Mouse (Mus musculus) natural killer cell, adult 2 months (primary cell): Measurements from ENCODE around the gene Atl1.

ENCODE experiments used
- DNase-seq, 2 experiments: peaks; one replicate each; pipeline ENCODE4 v3.0.0; 2022; ENCODE audit warnings: low spot score in 2 of 2

The Atl1 gene

GRCm38 (mm10) chr12:69941655-69942329 lies 49.4 kb downstream of the Atl1 start:
- DNase-seq = no peak

DNA sequence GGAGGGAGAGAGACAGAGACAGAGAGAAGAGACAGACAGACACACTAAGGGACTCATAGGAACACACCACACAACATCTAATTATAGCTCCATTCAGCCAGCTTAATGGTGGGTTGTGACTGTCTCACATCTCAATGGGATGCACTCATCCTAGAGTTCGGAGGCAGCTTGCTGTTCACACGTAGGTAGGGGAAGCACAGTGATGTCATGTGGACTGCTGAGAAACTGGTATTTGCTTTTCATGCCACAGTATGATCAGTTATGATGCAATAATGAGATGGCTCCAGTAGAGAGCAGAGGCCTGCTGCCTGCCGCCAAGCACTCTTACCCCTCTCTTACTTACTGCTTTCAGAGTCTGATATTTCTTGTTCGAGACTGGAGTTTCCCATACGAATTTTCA lies 53.4 kb downstream of the Atl1 start:
- DNase-seq = no peak

- DNase-seq = no peak
Measured at GRCm38 (mm10) chr12:69947502-69947901, 55.1 kb downstream of the Atl1 start.

DNA sequence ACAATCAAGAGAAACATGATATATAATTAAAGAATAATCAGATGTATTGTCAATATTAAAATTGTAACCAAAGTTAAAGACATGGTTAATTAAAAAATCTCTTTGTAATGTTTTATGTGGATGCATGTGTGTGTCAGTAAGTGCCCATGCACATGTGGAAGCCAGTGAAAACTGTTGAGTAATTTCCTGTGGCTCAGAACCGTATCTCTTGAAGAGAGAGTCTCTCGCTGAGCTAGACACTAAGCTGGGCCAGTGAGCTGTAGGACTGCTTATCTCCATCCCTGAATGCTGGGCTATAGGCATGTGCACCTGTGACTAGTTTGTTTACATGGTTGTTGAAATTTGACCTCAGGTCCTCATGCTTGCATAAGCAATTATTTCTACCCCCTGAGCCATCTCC lies 65.0 kb downstream of the Atl1 start:
- no peak for DNase-seq

- DNase-seq = peak in 1 of 2 experiments; percentile 33
Measured at GRCm38 (mm10) chr12:69962468-69962867, 70.1 kb downstream of the Atl1 start.

GRCm38 (mm10) chr12:69963141-69963540 lies 70.7 kb downstream of the Atl1 start:
- no peak for DNase-seq

DNA sequence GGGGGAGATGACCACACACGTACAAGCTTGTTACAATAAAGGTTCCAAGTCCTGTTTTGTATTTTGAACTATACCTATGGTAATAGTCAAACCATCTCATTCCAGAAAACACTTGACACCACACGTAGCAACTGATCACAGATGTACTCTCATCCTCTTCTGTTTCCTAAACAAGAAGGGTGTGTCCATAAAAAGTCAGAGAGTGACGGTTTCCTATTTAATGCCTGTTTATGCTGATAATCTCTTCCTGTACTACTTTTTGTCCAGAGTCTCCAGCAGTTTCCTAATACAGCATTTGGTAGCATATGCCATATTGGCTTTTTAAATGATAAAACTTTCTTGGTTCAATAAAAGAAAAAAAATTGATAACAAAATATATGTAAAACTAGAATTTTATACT lies 73.2 kb downstream of the Atl1 start:
- no peak for DNase-seq

DNA sequence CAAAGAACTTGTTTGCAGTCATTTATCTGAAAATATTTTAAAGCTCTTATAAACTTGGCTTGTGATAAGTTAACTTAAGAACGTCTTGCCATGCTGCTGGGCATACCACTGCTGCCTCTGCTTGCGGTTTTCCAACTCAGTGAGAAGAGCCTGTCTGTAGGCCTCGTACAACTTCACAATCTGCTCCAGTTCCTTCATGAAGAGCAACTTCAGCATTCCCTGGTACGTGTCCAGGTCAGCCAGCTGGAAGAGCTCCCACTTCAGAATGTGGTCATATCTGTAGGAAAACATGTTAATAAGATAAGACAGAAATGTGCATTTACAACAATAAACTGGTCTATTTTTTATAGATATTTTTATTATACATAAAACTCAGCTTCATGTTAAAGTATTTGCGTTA lies 73.7 kb downstream of the Atl1 start:
- DNase-seq = no peak

DNA sequence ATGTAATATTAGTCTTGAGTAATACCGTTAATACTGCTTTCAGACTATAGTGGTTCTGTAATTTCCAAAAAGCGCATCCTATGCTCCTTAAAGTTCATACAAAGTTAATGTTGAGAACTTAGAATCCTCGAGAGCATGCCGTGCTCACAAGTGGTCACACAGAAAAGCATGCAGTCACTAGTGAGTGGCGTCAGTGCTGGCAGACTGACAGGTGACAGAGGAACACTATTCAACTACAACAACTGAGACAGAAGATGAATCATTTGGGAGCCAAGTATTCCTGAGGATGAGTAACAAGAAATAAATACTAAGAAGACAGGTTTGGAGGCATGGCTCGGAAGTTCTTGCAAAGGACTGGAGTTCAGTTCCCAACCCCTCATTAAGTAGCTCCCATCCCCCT lies 74.7 kb downstream of the Atl1 start:
- no peak for DNase-seq

DNA sequence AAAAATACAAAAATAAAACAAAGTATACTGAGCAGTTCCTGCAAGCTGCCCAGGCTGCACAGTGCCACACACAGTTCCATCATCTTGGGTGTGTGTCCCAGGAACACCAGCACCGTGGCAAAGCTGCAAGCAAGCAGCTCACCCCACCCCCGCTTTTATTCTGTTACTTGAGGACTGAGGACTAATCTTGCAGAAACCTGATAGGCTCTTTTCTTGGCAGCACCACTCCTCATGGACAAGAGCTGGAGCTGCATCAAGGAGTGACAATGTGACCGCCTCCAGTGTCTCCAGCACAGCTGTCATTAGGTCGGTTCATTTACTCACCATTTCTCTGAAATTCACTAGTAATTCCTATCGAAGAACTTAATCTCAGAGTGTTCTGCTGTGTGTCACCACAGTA lies 75.7 kb downstream of the Atl1 start:
- DNase-seq = no peak

DNA sequence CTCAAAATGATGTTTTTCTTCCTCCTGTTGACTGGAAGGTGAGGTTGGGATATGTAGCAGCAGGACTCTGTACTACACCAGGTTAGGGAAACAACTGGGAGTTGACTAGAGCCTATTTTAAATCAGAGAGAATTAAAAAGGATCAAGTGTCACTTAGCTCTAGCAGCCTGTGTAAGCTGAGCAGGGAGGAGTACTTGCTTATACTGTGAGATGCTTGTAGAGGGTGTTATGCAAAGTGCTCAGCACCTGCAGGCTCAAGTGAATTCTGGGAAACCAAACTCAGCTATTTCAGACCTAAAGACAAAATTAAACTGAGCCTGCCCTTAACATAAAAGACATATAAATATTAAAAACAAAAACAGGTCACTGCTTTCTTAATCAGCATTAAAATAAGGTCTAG lies 81.3 kb downstream of the Atl1 start:
- DNase-seq = no peak

DNA sequence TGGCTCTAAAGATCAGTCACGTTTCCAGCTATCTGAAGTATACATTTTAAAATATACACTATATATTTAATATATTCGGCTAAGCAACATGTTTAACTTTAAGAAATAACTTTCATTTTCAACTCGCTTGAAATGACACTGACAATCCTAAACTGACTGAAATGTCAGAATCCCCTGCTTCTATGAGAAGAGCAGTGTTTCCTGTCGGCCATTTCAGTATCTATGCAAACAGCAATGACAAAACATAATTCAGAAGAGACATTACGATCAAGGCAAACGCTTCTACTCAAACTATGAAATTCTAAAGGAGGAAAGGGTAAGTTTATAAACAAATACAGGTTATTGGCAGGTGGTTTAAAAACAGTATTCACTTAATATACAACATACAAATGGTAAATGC lies 84.3 kb downstream of the Atl1 start:
- no peak for DNase-seq

DNA sequence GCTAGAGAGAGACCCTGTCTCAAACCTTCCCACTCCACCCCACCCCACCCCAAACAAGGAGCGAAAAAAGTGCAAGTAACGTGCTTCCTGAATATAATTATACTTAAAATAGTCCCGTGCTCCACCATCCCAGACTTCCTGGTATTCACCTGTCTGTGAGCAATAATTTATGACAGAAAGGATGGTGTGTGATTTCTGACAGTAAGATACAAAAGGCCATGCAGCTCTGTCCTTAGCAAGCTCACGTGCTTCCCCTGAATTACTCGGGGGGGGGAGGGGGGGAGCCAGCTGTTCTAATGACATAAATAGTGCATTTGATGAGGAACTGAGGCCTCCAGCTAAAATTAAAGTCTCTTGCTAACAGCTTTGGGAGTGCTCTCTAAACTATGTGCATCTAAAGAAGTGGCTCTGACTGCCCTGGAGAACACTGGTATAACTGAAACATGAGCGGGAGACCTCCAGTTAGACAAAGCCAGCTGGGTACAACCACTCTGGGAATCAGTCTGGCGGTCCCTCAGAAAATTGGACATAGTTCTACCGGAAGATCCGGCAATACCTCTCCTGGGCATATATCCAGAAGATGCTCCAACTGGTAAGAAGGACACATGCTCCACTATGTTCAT lies 85.1 kb downstream of the Atl1 start:
- no peak for DNase-seq

- no peak for DNase-seq
Measured at GRCm38 (mm10) chr12:69982874-69983273, 90.5 kb downstream of the Atl1 start.

GRCm38 (mm10) chr12:69985546-69985945 lies 93.1 kb downstream of the Atl1 start:
- DNase-seq = no peak

DNA sequence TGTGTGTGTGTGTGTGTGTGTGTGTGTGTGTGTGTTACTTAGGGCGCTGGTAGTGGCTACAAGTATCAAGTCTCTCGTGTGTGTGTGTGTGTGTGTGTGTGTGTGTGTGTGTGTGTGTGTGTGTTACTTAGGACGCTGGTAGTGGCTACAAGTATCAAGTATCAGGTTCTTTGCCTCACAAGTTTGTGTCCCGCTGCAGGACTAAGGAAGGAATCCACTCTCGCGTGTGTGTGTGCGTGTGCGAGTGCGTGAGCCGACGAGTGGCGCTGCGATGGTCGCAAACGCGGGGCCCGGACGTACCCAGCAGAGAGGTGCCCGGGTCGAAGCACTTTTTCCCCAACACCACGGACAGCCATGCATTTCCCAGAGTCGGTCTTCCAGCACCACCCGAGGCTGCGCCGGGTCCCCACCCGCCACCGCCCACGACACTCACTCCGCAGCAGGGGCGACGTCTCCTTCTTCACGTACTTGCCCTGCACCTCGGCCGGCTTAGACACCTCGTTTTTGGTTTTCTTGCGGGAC lies 93.9 kb downstream of the Atl1 start:
- DNase-seq = no peak

GRCm38 (mm10) chr12:69986786-69987497 lies 94.5 kb downstream of the Atl1 start, which contains the start of gene Sav1:
Gene Sav1 (minus strand): TSS chr12:69987002.
- peak; percentile 64 to 72 for DNase-seq

DNA sequence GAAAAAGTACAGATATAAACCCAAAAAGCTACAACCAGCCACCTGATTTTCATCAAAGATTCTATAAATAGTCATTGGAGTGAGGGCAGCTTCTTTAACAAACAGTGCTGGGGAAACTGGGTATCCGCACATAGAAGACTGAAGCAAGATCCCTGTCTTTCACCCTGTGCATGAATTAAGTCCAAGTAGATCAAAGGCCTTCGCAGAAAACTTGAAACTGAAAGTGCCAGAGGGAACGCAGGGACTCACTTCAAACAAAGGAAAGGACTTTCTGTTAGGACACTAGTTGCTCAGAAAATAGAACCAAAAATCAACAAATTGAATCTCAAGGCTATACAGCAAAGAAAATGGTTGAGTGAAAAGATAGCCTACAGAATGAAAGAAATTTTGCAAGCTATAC lies 103.0 kb downstream of the Atl1 start:
- DNase-seq = no peak

- DNase-seq = no peak
Measured at GRCm38 (mm10) chr12:69998186-69998983, 106.0 kb downstream of the Atl1 start.

DNA sequence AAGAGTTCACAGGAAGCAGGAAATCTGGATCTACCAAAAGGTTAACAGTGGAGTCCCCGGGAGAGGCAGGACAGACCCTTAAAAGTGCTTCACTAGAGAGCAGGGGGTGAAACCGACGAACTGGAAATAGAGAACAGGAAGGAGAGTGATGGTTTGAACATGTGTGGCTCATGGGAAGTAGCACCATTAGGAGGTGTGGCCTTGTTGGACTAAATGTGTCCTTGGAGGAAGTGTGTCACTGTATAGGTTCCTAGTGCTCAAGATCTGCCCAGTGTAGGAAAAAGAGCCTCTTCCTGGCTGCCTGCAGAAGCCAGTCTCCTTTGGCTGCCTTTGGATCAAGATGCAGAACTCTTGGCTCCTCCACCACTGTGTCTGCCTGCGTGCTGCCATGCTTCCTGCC lies 112.7 kb downstream of the Atl1 start:
- DNase-seq = no peak

GRCm38 (mm10) chr12:70010356-70010755 lies 117.9 kb downstream of the Atl1 start:
- DNase-seq = no peak

GRCm38 (mm10) chr12:70011681-70012080 lies 119.3 kb downstream of the Atl1 start:
- no peak for DNase-seq
